Mouse (Mus musculus) megakaryocyte, embryonic 14.5 days (primary cell): Measurements from ENCODE around the gene 5730596B20Rik.

Experiments
- FLI1 ChIP-seq: IDR thresholded peaks from 2 replicates; pipeline ENCODE4 v1.6.1; 2012; ENCODE audit warnings: low read length, inconsistent platforms, mixed read lengths
- GATA1 ChIP-seq: IDR thresholded peaks from 3 replicates; pipeline ENCODE4 v1.6.1; 2012; ENCODE audit warnings: mixed read lengths, low read length, inconsistent platforms, borderline replicate concordance

DNA sequence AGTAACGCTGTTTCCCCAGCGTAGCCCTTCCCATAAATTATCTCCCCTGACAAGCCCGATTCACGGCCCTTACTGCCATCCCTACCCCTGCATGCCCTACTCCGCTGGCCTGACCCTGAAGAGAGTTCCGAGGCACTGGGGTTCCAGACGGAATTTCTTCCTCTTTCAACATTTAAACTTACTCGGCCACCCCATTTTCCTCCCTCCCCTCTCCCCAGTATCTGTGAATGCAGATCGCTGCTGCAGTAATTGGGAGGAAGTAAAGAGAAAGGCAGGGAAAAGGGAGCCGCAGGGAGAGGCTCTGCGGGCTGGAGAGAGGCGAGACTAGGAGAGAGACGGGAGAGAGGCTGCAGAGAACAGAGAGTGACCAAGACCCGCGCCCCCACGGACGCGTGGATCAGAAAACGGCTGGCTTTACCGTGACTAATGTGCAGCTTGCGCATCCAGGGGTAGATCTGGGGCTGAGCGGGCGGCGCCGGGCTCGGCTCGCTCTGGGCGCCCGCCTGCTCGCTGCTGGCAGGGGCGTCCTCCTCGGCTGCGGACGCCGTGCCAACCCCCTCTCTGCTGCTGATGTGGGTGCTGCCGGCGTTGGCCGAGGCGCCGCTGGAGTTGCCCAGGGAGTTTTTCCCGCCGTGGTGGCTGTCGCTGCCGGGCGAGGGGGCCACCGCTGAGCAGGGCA, 26.2 kb downstream of the 5730596B20Rik start:
- TF ChIP-seq FLI1: no peak
- no peak for TF ChIP-seq GATA1
